Mouse (Mus musculus): ENCODE measurements around the gene Olfr890.
"Not testable (repeated sequence)": the region's sequence is repeated elsewhere in the genome, so short reads cannot be mapped to it uniquely, and the experiment has no call there.

Olfr890 gene

GRCm38 (mm10) chr9:38142217-38142616, at the start of gene Olfr890:
TSS of gene Olfr890 (plus strand) at chr9:38142517.
- DNase-seq = no peak

DNA sequence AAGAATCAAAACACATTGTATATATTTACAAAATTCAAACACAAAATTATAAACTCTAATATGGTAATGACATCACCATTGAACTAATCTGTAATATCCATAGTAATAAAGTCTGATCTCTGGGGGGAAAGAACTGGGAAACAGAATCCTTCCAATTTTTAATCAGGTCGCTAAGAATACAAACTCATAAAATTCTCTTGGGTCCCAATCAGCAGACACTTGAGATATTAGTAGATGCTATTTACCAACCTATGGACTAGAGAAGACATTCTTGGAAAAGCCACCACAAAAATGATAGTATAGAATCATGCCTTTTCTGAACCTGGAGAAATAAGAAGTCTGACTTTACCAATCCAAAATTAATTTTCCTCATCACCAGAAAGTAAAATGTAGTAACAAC, 34.5 kb upstream of the Olfr890 start, which contains the start of gene Olfr888:
Olfr888 (plus strand) TSS at position 301 of the 400 bp plus-strand sequence.
- no peak for DNase-seq

- no peak for DNase-seq
These were observed 27.4 kb upstream of the Olfr890 start, which contains the start of gene Olfr889 for GRCm38 (mm10) chr9:38114898-38115297. TSS of gene Olfr889 (plus strand) at chr9:38115198.

- not testable (repeated sequence) for DNase-seq
These were observed 26.0 kb downstream of the Olfr890 start for GRCm38 (mm10) chr9:38168341-38168740.

- DNase-seq = no peak
These were observed 38.4 kb downstream of the Olfr890 start, which contains the start of gene Olfr891 for GRCm38 (mm10) chr9:38180721-38181120. TSS of gene Olfr891 (minus strand) at chr9:38180821.

Measured in thymus, adult 18-20 months (tissue).